Mouse (Mus musculus) cerebellum, adult (tissue): ENCODE results near the gene Rars.
"Not testable (repeated sequence)": the region's sequence is repeated elsewhere in the genome, so short reads cannot be mapped to it uniquely, and the experiment has no call there.

Experiments used
- ATAC-seq: cut with Nextera tagmentation; 2 replicates; pipeline ENCODE4 v1.9.2; 2017; ENCODE audit warnings: mild to moderate bottlenecking, moderate library complexity, mixed read lengths; ENCODE audit not compliant: insufficient number of reproducible peaks, low FRiP score, low TSS enrichment

Gene Rars

DNA sequence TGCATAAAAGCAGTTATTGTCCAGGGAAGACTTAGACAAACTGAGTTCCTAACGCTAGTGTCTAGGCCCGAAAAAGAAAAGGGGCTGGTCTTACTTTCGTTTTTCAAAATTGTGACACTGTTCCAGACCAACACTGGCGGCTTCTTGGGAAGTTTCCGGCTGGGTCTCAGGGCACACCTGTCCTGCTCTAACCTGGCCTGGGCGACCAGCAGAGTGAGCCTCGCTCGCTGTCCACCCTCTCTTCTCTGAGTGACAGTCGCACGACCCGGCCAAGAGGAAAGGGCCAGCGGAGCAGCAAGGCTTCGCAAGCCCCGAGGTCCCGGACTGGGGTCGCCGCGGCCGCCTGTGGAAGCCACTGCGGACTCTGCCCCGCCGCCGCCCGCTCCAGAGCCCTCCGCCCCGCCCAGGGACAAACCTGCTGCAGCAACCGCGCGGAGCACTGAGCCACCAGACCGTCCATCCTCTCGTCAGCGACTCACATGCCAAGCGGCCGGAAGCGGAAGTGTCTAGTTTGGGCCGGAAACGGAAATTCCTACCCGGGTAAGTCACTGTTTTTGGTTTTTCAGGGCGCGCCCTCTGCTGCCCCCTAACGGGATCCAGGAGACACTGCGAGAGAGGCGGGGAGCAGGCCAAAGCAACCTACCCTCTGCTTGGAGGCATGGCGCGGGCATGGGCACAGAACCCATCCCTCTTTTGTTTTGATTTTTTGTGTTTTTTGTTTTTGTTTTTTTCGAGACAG, at the start of gene Rars:
Gene Rars (minus strand): TSS at position 485 of the 739 bp plus-strand sequence.
- ATAC-seq = peak; percentile 93

DNA sequence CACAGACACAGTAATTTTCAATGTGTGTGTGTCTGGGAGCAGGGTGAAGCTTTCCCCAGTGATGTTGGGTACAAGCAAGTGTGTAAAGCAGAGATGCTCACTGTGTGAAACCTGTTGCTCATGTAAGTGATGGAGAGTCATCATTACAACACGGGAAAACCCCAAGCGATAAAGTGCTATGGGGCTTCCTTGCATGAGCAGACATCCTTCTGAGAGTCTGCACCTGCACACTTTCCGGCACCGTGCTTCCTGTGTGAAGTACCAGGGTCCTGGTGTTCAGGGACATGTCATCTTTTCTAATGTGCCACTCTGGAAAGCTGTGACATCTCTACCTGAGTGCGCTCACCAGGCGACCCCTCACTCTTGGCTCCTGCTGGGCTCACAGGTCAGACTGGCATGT, 48.5 kb upstream of the Rars start:
- no peak for ATAC-seq

DNA sequence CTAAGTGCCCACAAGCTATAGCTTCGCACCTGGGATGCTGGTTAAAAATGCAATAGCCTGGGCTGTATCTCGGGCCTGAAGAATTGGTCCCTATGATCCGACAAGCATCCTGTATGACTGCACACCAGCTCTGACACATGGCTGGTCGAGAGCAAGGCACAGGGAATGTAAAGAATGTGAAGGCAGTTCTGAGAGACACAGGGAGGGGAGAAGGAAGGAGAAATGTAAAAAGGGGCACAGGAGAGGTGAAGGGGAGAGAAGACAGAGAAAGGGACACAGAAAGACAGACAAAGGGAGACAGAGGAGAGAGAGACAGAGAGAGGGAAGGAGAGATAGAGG, 44.2 kb upstream of the Rars start:
- ATAC-seq = no peak

GRCm38 (mm10) chr11:35877651-35878558, 43.6 kb upstream of the Rars start:
- no peak for ATAC-seq

- no peak for ATAC-seq
Observed at GRCm38 (mm10) chr11:35873624-35874244, 39.4 kb upstream of the Rars start.

DNA sequence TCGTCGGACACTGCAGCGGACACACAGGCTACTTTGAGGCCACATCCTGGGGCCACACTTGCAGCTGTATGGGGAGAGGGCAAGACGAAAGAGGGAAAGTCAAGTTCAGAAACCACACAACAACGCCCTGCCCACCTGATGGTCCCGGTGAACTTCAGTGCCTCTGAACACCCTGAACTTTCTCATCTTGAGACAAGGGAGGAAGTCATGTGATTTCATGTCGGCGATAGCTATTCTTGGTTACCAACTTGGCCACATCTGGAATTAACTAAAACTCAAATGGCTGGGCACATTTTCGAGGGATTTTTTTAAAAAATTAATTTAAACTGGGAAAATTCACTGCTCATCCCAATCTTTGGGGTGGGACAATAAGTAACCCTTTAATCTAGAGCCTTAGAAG, 36.7 kb upstream of the Rars start:
- ATAC-seq = no peak

DNA sequence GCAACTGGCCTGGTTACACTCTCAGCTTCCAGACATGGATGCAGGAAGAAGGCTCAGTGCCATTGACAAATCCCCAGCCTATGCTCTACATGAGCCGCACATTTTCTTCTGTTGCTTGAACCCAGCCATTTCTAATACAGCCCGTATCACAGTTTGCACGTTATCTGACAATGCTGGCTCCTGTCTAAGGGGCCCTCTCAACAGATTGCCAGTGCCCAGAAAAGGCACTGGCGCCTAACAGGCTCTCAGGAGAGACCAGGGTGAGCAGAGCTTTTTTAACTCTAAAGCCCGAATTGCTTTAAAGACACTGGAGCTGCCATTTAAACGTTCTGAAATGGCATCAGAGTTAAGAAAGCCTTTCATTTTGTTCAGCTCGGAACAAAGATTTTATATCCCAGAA, 31.8 kb upstream of the Rars start:
- ATAC-seq = no peak

DNA sequence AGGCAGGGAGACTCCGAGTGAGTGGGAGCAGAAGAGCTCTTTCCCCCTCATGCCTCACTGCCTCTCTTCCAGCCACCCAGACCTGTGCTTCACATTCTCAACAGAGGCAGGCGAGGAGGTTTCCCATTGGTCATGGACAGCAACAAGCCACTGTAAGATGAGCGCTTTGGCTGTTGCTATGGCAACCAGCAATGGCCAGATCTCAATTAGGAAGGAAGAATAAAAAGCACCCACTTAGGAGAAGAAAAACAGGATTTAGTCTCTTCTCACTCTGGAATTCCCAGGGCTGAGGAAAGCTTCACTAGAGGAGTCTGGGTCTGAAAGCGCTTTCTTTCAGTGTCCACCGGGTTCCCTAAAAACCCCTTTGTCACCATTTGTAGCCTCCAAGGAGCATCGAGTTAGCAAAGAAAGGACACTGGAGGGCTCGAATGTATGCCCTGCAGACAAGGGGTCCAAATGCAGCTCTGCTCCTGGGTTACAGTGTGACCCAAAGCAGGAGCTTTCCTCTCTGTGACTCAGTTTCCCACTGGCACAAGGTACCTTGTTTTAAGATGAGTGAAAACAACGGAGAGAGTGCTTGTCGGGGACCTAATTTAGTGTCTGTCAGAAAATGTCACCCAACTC, 30.8 kb upstream of the Rars start:
- no peak for ATAC-seq

- ATAC-seq = no peak
Observed at GRCm38 (mm10) chr11:35863653-35864052, 29.3 kb upstream of the Rars start.

GRCm38 (mm10) chr11:35857395-35858067, 23.2 kb upstream of the Rars start:
- ATAC-seq = no peak

GRCm38 (mm10) chr11:35856359-35857040, 22.2 kb upstream of the Rars start:
- no peak for ATAC-seq

- no peak for ATAC-seq
Observed at GRCm38 (mm10) chr11:35855567-35855966, 21.3 kb upstream of the Rars start.

GRCm38 (mm10) chr11:35854941-35855340, 20.6 kb upstream of the Rars start:
- no peak for ATAC-seq

GRCm38 (mm10) chr11:35853651-35854050, 19.3 kb upstream of the Rars start:
- no peak for ATAC-seq

DNA sequence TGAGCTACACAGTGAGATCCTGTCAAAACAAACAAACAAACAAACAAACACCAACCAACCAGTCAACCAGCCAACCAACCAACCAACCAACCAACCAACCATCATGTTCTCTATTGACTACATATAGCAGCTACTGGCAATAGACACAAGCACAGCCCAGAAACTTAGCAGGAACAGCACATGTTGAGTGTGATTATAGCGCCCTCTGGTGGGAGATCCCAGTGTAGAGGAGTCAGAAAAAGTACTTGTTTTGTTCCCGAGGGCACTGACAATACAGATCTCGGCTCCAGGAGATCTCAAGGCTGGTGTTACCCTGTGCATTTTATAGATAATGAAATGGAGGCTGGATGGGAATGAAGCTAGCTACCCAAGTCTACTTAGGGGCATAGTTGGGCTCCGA, 18.4 kb upstream of the Rars start:
- no peak for ATAC-seq

DNA sequence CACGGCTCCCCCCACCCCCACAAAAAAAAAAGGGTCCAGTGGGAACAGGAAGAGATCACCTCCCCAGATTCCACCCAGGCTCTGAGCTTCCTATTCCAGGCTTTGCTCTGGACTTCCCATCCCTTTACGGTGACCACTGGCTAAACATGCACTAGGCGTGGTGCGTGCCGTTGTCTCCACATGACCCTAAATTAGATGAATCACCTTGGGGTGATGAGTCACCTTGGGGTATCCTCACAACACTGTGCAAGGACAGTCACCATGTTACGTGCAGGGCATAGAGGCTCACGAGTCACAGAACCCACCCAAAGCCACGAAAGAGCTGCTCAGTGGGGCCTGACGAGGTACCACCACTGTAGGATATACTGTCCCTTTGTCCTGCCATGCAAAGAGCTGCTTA, 10.0 kb upstream of the Rars start:
- no peak for ATAC-seq

DNA sequence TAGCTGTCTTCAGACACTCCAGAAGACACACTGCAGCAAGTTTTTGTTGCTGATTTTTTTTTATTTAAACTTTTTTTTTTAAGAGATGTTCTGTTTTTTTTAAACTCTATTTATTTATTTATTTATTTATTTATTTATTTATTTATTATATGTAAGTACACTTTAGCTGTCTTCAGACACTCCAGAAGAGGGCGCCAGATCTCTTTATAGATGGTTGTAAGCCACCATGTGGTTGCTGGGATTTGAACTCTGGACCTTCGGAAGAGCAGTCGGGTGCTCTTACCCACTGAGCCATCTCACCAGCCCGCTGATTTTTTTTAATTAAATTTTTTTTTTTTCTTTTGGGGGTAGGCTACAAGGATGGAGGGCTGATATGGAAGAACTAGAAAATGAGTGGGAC, 8.3 kb upstream of the Rars start:
- not testable (repeated sequence) for ATAC-seq

DNA sequence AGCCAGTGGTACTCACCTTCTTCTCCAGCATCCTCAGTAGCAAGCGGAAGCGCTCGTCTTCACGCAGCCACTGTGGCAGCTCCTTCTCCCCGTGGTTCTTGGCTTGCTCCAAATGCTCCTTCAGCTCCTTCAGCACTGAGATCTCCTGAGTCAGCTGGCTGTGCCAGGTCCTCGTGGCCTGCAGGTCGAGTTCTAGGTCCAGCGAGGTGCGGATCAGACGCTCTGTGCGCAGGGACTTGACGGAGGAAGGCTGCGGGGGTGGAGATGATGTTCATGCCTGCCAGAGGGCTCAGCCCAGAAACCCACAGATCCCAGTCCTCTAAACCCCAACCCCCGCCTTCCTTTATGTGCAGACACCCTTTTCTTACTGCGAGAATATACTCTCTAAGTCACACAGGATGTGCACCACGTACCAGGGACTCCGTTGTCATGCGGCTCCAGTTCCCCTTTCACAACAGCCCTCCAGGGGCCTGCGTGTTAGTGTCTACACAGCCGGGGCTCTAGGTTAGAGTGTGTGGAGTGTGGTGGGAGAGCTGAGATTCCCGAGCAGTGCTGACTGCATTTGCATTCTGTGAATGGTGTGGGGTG, 7.5 kb upstream of the Rars start:
- no peak for ATAC-seq

- ATAC-seq = not testable (repeated sequence)
Observed at GRCm38 (mm10) chr11:35840806-35841205, 6.5 kb upstream of the Rars start.
